Mouse (Mus musculus) kidney, embryonic 16.5 days (tissue): ENCODE results near the gene Slit3. TPM values are rescaled to one million over a fixed set of nuclear protein-coding genes. Genes with fewer than 3 reads are reported as not detected.

Source experiments
- ATAC-seq: fragments of 200-750 bp; cut with Nextera tagmentation; 2 replicates; pipeline ENCODE4 v1.8.0; 2017; ENCODE audit warnings: moderate TSS enrichment; ENCODE audit not compliant: low FRiP score, low TSS enrichment
- H3K27ac ChIP-seq: fragments of 300-500 bp; sonication (generic); 2 replicates; pipeline ENCODE4 v1.5.1; 2014; ENCODE audit warnings: low read length
- H3K27me3 ChIP-seq: fragments of 300-500 bp; sonication (generic); 2 replicates; pipeline ENCODE4 v1.6.1; 2014; ENCODE audit warnings: low read length, control low read depth, mixed read lengths; ENCODE audit not compliant: insufficient read depth
- H3K36me3 ChIP-seq: fragments of 300-500 bp; sonication (generic); 2 replicates; pipeline ENCODE4 v1.6.1; 2014; ENCODE audit warnings: low read length, control low read depth, mixed read lengths; ENCODE audit not compliant: insufficient read depth
- H3K4me1 ChIP-seq: fragments of 300-500 bp; sonication (generic); 2 replicates; pipeline ENCODE4 v1.6.1; 2014; ENCODE audit warnings: low read length, control low read depth, mixed read lengths; ENCODE audit not compliant: insufficient read depth
- H3K4me2 ChIP-seq: fragments of 300-500 bp; sonication (generic); replicated peaks from 2 replicates; pipeline ENCODE4 v1.6.1; 2014; ENCODE audit warnings: low read depth, low read length
- H3K4me3 ChIP-seq: fragments of 300-500 bp; sonication (generic); 2 replicates; pipeline ENCODE4 v1.5.1; 2014; ENCODE audit warnings: mild to moderate bottlenecking, low read length
- H3K9ac ChIP-seq: fragments of 300-500 bp; sonication (generic); replicated peaks from 2 replicates; pipeline ENCODE4 v1.6.1; 2014; ENCODE audit warnings: low read length
- H3K9me3 ChIP-seq: fragments of 300-500 bp; sonication (generic); 2 replicates; pipeline ENCODE4 v1.6.1; 2016; ENCODE audit warnings: low read length, control low read depth
- WGBS: fragments of 180-500 bp; shearing (Covaris S2); extraction: QIAGEN DNeasy Blood & Tissue Kit; methylation state at CpG from one replicate; pipeline ENCODE4 v1.1.7; 2014; 5-methylcytosine and 5-hydroxymethylcytosine counted together
- polyA plus RNA-seq: library from polyadenylated mRNA; unstranded; fragments of >200 nt; fragmentation: Nextera tagmentation; extraction: Ambion mirVana; gene quantifications from 2 replicates; pipeline ENCODE4 v1.2.1, GENCODE M21; 2015

The Slit3 gene
- 7.3 and 8.3 TPM in 2 replicates for polyA plus RNA-seq

GRCm38 (mm10) chr11:35120894-35121610 is at the start of gene Slit3:
Gene Slit3, plus strand, starts transcription at chr11:35121224.
- Histone ChIP-seq H3K4me3 (peak within 1 kb of the TSS; percentile 67), H3K27ac (no peak within 1 kb of the TSS), H3K4me2 (peak within 1 kb of the TSS; percentile 91), H3K9me3 (no peaks in the 10 kb centered on the region), H3K4me1 (peaks cover 55% of the 10 kb centered on the region), H3K27me3 (peaks cover 25% of the 10 kb centered on the region), H3K9ac (peak within 1 kb of the TSS; percentile 71), H3K36me3 (no peaks in the 10 kb centered on the region)
- peak; percentile 89 for ATAC-seq
- WGBS, result under 1% methylated on average over 65 of the region's 75 CpGs

- WGBS, result 96% methylated on average over 1 of the region's 1 CpGs
- Histone ChIP-seq H3K27ac (no peak overlapping the region), H3K4me1 (no peaks in the 10 kb centered on the region), H3K4me3 (no peak overlapping the region), H3K9me3 (no peaks in the 10 kb centered on the region), H3K4me2 (no peak overlapping the region), H3K9ac (no peak overlapping the region), H3K36me3 (no peaks in the 10 kb centered on the region), H3K27me3 (no peaks in the 10 kb centered on the region)
- ATAC-seq, result no peak
Measured at GRCm38 (mm10) chr11:35071451-35071850, 49.6 kb upstream of the Slit3 start.

- Histone ChIP-seq H3K9me3 (no peaks in the 10 kb centered on the region), H3K36me3 (no peaks in the 10 kb centered on the region), H3K4me3 (no peak overlapping the region), H3K4me1 (peaks cover 1% of the 10 kb centered on the region; the same call in 1 of the 2 replicates), H3K9ac (no peak overlapping the region), H3K27ac (no peak overlapping the region), H3K4me2 (no peak overlapping the region), H3K27me3 (no peaks in the 10 kb centered on the region)
- WGBS, result 95% methylated on average over 7 of the region's 7 CpGs
- no peak for ATAC-seq
Measured at GRCm38 (mm10) chr11:35075411-35075810, 45.6 kb upstream of the Slit3 start.

DNA sequence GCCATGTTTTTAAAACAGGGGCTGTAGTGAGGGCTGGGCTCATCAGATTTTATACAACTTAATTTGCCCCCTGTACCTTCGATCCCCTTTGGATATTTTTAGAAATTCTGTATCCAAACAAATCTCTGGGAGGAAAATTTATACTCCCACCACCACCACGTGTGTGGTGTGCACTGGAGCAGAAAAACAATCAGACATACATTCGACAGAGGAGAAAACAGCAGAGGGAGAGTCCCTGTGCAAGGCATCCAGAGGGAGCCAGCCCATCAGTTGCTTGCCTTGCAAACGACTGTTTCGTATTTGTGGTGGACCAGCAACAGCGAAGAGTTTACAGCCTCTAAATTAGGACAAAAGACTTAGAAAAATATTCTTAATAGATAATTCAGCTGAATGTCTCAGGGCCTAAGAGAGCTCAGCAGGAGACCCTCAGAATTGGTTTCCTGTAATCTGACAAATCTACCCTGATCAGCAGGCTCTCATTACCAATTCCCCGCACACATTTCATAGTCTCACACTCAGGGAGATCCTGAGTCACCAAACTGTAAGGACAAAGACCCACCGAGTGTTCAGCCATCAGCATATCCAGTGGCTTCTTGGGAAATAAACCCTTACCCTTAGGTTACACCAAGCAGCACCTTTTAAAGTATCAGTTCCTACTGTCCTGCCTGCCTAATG is 40.4 kb upstream of the Slit3 start:
- Histone ChIP-seq H3K4me3 (no peak overlapping the region), H3K36me3 (no peaks in the 10 kb centered on the region)
- ATAC-seq, result no peak

GRCm38 (mm10) chr11:35082297-35082696 is 38.7 kb upstream of the Slit3 start:
- Histone ChIP-seq H3K9me3 (no peaks in the 10 kb centered on the region), H3K36me3 (no peaks in the 10 kb centered on the region), H3K9ac (no peak overlapping the region), H3K27ac (no peak overlapping the region), H3K27me3 (no peaks in the 10 kb centered on the region), H3K4me3 (no peak overlapping the region), H3K4me2 (no peak overlapping the region), H3K4me1 (peaks cover 21% of the 10 kb centered on the region)
- ATAC-seq, result no peak
- WGBS, result 95% methylated on average over 3 of the region's 3 CpGs

More for the DNA sequence above, 40.4 kb upstream of the Slit3 start:
- Histone ChIP-seq H3K27ac (no peak overlapping the region), H3K27me3 (no peaks in the 10 kb centered on the region), H3K9me3 (no peaks in the 10 kb centered on the region), H3K9ac (no peak overlapping the region), H3K4me1 (peaks cover 19% of the 10 kb centered on the region), H3K4me2 (no peak overlapping the region)
- 30% methylated on average over 8 of the region's 8 CpGs for WGBS

GRCm38 (mm10) chr11:35083049-35083448 is 38.0 kb upstream of the Slit3 start:
- Histone ChIP-seq H3K36me3 (no peaks in the 10 kb centered on the region), H3K4me3 (no peak overlapping the region), H3K9me3 (no peaks in the 10 kb centered on the region), H3K9ac (no peak overlapping the region), H3K27me3 (no peaks in the 10 kb centered on the region), H3K4me2 (no peak overlapping the region), H3K27ac (no peak overlapping the region), H3K4me1 (peaks cover 21% of the 10 kb centered on the region)
- ATAC-seq, result no peak
- 70% methylated on average over 6 of the region's 6 CpGs for WGBS

GRCm38 (mm10) chr11:35085351-35085750 is 35.7 kb upstream of the Slit3 start:
- H3K36me3 ChIP-seq, result no peaks in the 10 kb centered on the region
- WGBS, result 21% methylated on average over 11 of the region's 11 CpGs
- peaks cover 20% of the 10 kb centered on the region for H3K4me1 ChIP-seq
- no peaks in the 10 kb centered on the region for H3K27me3 ChIP-seq
- H3K4me2 ChIP-seq, result no peak overlapping the region
- no peak overlapping the region for H3K4me3 ChIP-seq
- no peak for ATAC-seq
- no peaks in the 10 kb centered on the region for H3K9me3 ChIP-seq
- H3K27ac ChIP-seq, result no peak overlapping the region
- no peak overlapping the region for H3K9ac ChIP-seq

- no peak for ATAC-seq
- 30% methylated on average over 5 of the region's 5 CpGs for WGBS
- Histone ChIP-seq H3K4me1 (peaks cover 13% of the 10 kb centered on the region), H3K27me3 (no peaks in the 10 kb centered on the region), H3K9ac (no peak overlapping the region), H3K27ac (no peak overlapping the region), H3K4me2 (no peak overlapping the region), H3K36me3 (no peaks in the 10 kb centered on the region), H3K9me3 (no peaks in the 10 kb centered on the region), H3K4me3 (no peak overlapping the region)
Measured at GRCm38 (mm10) chr11:35086029-35086428, 35.0 kb upstream of the Slit3 start.

GRCm38 (mm10) chr11:35087454-35087853 is 33.6 kb upstream of the Slit3 start:
- Histone ChIP-seq H3K27me3 (no peaks in the 10 kb centered on the region), H3K4me1 (peaks cover 8% of the 10 kb centered on the region; the same call in 1 of the 2 replicates), H3K9me3 (no peaks in the 10 kb centered on the region), H3K9ac (no peak overlapping the region), H3K4me3 (no peak overlapping the region), H3K36me3 (no peaks in the 10 kb centered on the region), H3K4me2 (no peak overlapping the region), H3K27ac (no peak overlapping the region)
- no peak for ATAC-seq
- 76% methylated on average over 2 of the region's 2 CpGs for WGBS

- 90% methylated on average over 1 of the region's 1 CpGs for WGBS
- H3K4me3 ChIP-seq, result no peak overlapping the region
Measured at GRCm38 (mm10) chr11:35088136-35088535, 32.9 kb upstream of the Slit3 start.

More at GRCm38 (mm10) chr11:35088136-35088535, 32.9 kb upstream of the Slit3 start:
- ATAC-seq, result no peak
- Histone ChIP-seq H3K4me2 (no peak overlapping the region), H3K9me3 (no peaks in the 10 kb centered on the region), H3K4me1 (peaks cover 8% of the 10 kb centered on the region; the same call in 1 of the 2 replicates), H3K27ac (no peak overlapping the region), H3K36me3 (no peaks in the 10 kb centered on the region), H3K9ac (no peak overlapping the region), H3K27me3 (no peaks in the 10 kb centered on the region)
